Mouse (Mus musculus) heart, adult 2 months (tissue): ENCODE measurements around the gene Unc5c.

Experiments used
- CTCF ChIP-seq: fragments of 200-600 bp; IDR thresholded peaks from 2 replicates; pipeline ENCODE4 v1.8.1; 2022; ENCODE audit warnings: antibody characterized with exemption, mild to moderate bottlenecking, moderate library complexity
- EP300 ChIP-seq: fragments of 200-500 bp; IDR thresholded peaks from 2 replicates; pipeline ENCODE4 v1.6.1; 2011; ENCODE audit warnings: low read depth, low read length, control low read depth; ENCODE audit not compliant: insufficient read depth

DNA sequence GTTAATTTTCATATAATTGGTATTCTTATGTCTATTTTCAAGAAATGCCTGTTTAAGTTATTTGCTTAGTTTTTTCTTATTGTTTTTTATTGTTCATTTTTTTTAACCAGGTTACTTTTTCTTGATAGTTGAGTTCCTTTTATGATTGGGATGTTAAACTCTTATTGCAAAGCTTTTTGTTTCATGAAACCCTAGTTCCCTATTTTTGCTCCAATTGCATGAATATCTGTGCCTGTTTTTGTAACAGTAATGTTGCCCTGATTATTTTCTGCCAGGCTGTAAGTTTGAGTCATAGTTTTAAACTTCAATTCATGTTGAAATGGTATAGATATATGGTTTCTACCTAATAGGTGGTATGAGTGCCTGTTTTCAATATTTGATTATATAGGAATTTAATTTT lies 234.2 kb downstream of the Unc5c start:
- TF ChIP-seq CTCF (no peak), EP300 (no peak)
